Mouse (Mus musculus) megakaryocyte, embryonic 14.5 days (primary cell): ENCODE results near the gene Olfr311.

Experiments
- FLI1 ChIP-seq: IDR thresholded peaks from 2 replicates; pipeline ENCODE4 v1.6.1; 2012; ENCODE audit warnings: low read length, inconsistent platforms, mixed read lengths
- GATA1 ChIP-seq: IDR thresholded peaks from 3 replicates; pipeline ENCODE4 v1.6.1; 2012; ENCODE audit warnings: mixed read lengths, low read length, inconsistent platforms, borderline replicate concordance

DNA sequence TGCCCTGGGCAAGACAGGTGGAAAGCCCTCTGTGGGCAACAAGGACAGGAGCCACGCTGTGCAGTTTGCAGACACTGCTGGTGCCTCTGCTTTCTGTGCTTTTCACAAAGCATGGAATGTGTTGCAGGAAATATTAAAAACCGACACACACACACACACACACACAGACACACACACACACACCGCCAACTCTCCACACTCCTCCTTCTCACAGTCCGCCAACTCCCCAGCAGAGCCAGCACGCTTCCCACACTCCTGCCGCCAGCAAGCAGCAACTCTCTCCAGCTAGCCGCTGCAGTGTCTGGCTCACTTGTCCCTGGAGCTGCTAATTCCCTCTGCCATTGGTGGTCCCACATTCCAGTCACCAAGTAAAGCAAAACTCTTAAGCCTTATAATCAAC is 42.2 kb upstream of the Olfr311 start:
- TF ChIP-seq GATA1 (no peak), FLI1 (no peak)
